Mouse (Mus musculus): Measurements from ENCODE around the gene Apbb1. TPM values are rescaled to one million over a fixed set of nuclear protein-coding genes. Genes with fewer than 3 reads are reported as not detected.

Gene Apbb1
- total and polyA plus RNA-seq, 2 experiments from 2014 or later = 306 to 570 TPM

DNA sequence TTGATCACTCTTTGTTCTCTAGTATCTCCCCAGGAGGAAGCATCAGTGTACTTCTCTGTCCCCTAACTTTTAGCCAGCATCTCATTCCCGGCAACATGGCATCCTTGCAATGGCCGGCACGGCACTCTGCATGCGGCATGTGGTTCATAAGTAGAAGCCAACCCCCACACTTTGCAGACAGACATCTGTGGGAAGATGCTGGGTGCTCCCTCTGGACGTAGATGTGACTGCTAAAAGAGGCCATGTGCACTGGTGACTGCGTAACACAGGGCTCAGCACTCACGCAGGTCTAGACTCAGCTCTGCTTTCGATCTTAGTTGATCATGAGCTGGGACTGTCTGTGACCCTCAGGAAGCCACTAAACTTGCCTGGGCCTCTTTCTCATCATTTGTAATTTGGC is 8.5 kb downstream of the Apbb1 start:
- H3K27me3 ChIP-seq (ENCODE audit: insufficient read depth, low read length) = no peaks in the 10 kb centered on the region
- WGBS = 83% methylated on average over 8 of the region's 8 CpGs
- peaks cover 35% of the 10 kb centered on the region for H3K4me1 ChIP-seq (ENCODE audit: insufficient read depth, low read length)
- no peak overlapping the region for H3K4me3 ChIP-seq (ENCODE audit: low read length)
- no peak overlapping the region for H3K9ac ChIP-seq (replicated peaks; ENCODE audit: low read length)
- no peak overlapping the region for H3K27ac ChIP-seq
- no peak for ATAC-seq
- no peak for TF ChIP-seq CTCF (IDR thresholded peaks at IDR 0.05; ENCODE audit: low read depth)
- H3K4me2 ChIP-seq (ENCODE audit: low read depth, low read length) = peak overlapping the region; percentile 5; the same call in 1 of the 2 replicates
- H3K36me3 ChIP-seq (ENCODE audit: insufficient read depth, low read length) = peaks cover 19% of the 10 kb centered on the region
- no peak for DNase-seq (ENCODE audit: low spot score)
- H3K9me3 ChIP-seq (ENCODE audit: low read length) = no peaks in the 10 kb centered on the region

DNA sequence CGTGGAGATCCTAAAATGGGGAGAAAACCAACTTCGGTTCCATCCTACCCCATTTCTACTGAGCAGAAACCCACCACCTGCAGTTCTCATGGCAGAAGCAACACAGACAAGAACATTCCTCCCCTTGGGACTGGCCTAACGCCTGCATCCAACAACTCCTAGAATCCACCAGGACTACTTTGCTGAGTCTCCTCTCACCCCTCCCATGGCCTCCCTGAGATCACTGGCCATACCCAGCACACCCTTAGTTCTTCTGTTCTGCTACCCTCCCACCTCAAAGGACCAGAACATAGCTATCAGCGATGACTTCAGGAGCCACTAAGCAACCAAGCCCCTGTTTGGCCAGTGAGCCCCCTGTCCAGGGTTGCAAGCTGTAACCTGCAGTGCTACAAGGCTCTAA is 10.7 kb downstream of the Apbb1 start:
- ATAC-seq (no peak), DNase-seq (ENCODE audit: low spot score) (no peak)
- Histone ChIP-seq H3K27me3 (ENCODE audit: insufficient read depth, low read length) (no peaks in the 10 kb centered on the region), H3K4me1 (ENCODE audit: insufficient read depth, low read length) (peaks cover 36% of the 10 kb centered on the region), H3K9ac (replicated peaks; ENCODE audit: low read length) (no peak overlapping the region), H3K4me3 (ENCODE audit: low read length) (no peak overlapping the region), H3K9me3 (ENCODE audit: low read length) (no peaks in the 10 kb centered on the region), H3K4me2 (ENCODE audit: low read depth, low read length) (peak overlapping the region; percentile 64), H3K27ac (peak overlapping the region; percentile 88), H3K36me3 (ENCODE audit: insufficient read depth, low read length) (peaks cover 37% of the 10 kb centered on the region)
- no peak for TF ChIP-seq CTCF (IDR thresholded peaks at IDR 0.05; ENCODE audit: low read depth)
- WGBS = 68% methylated on average over 4 of the region's 4 CpGs

DNA sequence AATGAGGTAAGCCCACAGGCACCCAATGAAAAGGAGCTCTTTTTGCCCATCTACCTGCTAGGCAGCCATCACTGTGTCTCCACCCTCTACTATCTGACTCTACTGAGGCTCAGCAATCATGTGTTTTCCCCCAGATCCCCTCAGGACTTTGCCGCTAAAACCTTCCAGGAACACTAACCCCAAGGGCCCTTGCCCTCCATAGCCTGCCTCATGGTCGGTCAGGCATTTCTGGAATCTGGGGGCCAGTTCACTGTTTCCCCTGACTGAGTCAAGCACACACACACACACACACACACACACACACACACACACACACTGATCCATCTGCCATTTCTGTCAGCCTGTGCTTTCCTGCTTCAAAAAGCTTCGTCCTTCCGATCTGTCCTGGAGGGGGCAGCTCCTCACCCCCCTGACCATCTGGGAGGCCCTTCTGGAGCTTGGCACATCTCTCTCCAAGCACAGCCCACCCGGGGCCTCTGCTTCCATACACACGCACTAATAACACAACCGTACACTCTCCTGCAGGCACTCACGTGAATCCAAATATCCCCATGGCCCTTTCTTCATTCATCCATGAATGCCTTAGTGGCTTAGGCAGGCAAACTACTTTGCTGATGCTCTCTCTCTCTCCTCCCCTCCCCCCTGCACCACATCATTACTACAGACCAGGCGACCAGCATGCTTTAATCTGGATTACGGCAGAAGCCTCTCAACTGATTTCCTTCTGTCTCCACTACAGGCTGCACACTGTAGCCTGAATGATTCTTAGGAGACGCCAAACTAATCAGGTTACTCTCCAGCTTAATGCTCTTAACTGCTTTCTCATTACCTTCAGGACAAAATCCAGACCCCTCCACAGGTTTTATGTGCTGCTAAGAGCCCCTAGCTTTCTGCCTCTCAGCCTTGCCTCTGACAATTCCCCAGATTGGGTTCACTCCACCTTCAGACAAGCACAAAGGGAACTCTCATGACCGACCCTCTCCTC is 11.6 kb downstream of the Apbb1 start:
- Histone ChIP-seq H3K4me2 (ENCODE audit: low read depth, low read length) (peak overlapping the region; percentile 64), H3K4me1 (ENCODE audit: insufficient read depth, low read length) (peaks cover 36% of the 10 kb centered on the region), H3K27ac (peak overlapping the region; percentile 88), H3K4me3 (ENCODE audit: low read length) (peak overlapping the region; percentile 27), H3K27me3 (ENCODE audit: insufficient read depth, low read length) (no peaks in the 10 kb centered on the region), H3K9me3 (ENCODE audit: low read length) (no peaks in the 10 kb centered on the region), H3K36me3 (ENCODE audit: insufficient read depth, low read length) (peaks cover 46% of the 10 kb centered on the region), H3K9ac (replicated peaks; ENCODE audit: low read length) (peak overlapping the region; percentile 56)
- TF ChIP-seq CTCF (IDR thresholded peaks at IDR 0.05; ENCODE audit: low read depth) = no peak
- WGBS = 7% methylated on average over 12 of the region's 12 CpGs
- ATAC-seq = peak; percentile 66
- DNase-seq (ENCODE audit: low spot score) = peak; percentile 76

DNA sequence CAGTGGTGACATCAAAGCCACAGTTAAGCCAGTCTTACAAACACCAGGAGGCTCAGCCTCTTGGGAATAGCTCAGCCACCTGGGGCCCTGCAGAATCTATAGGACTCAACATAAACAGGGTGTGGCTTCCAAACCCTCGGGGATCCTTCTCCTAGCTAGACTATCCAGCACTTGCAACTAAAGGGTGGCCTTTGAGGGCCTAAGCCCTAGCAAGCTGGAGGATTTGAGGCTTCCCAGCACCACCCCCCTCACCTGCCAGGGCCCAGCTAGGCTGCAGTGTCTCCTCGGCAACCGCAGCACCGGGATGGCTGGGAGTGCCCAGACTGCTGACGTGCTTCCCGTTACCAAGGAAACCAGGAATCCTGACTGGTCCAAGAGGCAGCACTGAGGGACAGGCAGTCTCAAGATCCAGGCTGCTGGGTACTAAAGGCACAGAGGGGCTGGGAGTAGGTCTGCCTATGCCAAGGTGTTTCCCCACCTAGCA is 12.4 kb downstream of the Apbb1 start:
- peak overlapping the region; percentile 56 for H3K9ac ChIP-seq (replicated peaks; ENCODE audit: low read length)
- H3K9me3 ChIP-seq (ENCODE audit: low read length) = no peaks in the 10 kb centered on the region
- 2% methylated on average over 6 of the region's 6 CpGs for WGBS
- peak; percentile 88 for ATAC-seq
- H3K27ac ChIP-seq = peak overlapping the region; percentile 88
- DNase-seq (ENCODE audit: low spot score) = peak; percentile 90
- H3K4me1 ChIP-seq (ENCODE audit: insufficient read depth, low read length) = peaks cover 36% of the 10 kb centered on the region
- H3K4me3 ChIP-seq (ENCODE audit: low read length) = peak overlapping the region; percentile 27
- H3K27me3 ChIP-seq (ENCODE audit: insufficient read depth, low read length) = no peaks in the 10 kb centered on the region
- H3K4me2 ChIP-seq (ENCODE audit: low read depth, low read length) = peak overlapping the region; percentile 64
- H3K36me3 ChIP-seq (ENCODE audit: insufficient read depth, low read length) = peaks cover 50% of the 10 kb centered on the region
- no peak for TF ChIP-seq CTCF (IDR thresholded peaks at IDR 0.05; ENCODE audit: low read depth)

DNA sequence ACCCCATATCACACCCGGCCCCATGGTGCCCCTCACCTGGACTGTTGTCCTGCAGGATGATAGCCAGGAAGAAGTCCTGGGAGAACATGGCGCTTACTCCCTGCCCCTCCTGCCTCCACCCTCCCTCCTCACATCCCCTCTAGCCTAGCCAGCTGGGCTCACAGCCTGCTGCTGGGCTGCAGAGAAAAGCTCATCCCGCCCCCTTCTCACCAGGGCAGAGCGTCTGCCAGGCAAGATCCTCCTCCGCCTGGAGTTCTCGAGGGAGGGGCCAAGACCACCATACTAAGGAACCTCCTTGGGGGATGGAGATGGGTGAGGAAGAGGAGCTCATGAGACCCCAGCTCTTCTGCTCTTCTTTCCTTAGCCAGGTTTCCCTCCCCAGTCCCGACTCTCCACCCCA is 12.9 kb downstream of the Apbb1 start:
- Histone ChIP-seq H3K9me3 (ENCODE audit: low read length) (no peaks in the 10 kb centered on the region), H3K9ac (replicated peaks; ENCODE audit: low read length) (peak overlapping the region; percentile 56), H3K4me3 (ENCODE audit: low read length) (peak overlapping the region; percentile 27), H3K27me3 (ENCODE audit: insufficient read depth, low read length) (no peaks in the 10 kb centered on the region), H3K36me3 (ENCODE audit: insufficient read depth, low read length) (peaks cover 52% of the 10 kb centered on the region), H3K4me1 (ENCODE audit: insufficient read depth, low read length) (peaks cover 36% of the 10 kb centered on the region), H3K27ac (peak overlapping the region; percentile 88), H3K4me2 (ENCODE audit: low read depth, low read length) (peak overlapping the region; percentile 64)
- DNase-seq (ENCODE audit: low spot score) (peak; percentile 77), ATAC-seq (peak; percentile 71)
- TF ChIP-seq CTCF (IDR thresholded peaks at IDR 0.05; ENCODE audit: low read depth) = no peak
- whole genome bisulfite sequencing = 7% methylated on average over 7 of the region's 7 CpGs

DNA sequence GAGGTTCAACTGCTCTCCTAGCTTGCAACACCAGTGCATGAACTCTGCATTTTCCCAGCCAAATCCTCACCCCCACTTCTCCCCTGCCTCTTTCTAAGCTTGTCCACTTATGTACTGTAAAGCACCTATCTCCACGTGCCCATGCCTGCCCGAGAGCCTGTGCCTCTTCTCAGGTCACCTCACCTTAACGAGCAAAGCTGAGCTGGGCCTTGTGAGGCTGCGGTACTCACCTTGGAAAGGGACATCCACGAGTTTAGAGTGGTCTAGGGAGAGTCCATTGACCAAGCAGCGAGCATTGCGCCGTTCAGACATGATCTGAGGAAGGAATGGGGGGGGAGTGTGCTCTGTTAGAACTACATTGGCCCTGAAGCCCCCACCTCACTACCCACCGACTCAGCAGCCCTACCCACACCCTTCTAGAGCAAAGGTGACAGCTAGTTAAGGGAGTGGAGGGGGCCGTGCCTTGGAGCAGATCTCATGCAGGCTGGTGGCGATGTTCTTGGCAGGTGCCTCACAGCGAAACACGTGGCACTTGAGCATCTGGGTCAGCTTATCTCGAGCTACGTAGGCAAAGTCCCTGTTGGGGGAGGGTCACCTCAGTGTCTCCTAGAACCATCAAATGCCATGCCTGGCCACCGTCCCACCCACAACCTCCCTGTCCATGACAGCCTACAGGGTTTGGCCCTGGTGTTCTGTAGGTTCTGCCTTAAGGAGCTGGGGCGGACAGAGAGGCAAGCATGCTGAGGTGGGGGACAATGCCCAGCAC is 16.2 kb downstream of the Apbb1 start:
- 83% methylated on average over 17 of the region's 17 CpGs for WGBS
- TF ChIP-seq CTCF (IDR thresholded peaks at IDR 0.05; ENCODE audit: low read depth) = no peak

More for the DNA sequence above, 16.2 kb downstream of the Apbb1 start:
- Histone ChIP-seq H3K36me3 (ENCODE audit: insufficient read depth, low read length) (peaks cover 51% of the 10 kb centered on the region), H3K9me3 (ENCODE audit: low read length) (no peaks in the 10 kb centered on the region), H3K9ac (replicated peaks; ENCODE audit: low read length) (no peak overlapping the region), H3K4me2 (ENCODE audit: low read depth, low read length) (no peak overlapping the region), H3K27me3 (ENCODE audit: insufficient read depth, low read length) (no peaks in the 10 kb centered on the region), H3K4me1 (ENCODE audit: insufficient read depth, low read length) (peaks cover 23% of the 10 kb centered on the region), H3K27ac (no peak overlapping the region), H3K4me3 (ENCODE audit: low read length) (no peak overlapping the region)
- DNase-seq (ENCODE audit: low spot score) (no peak), ATAC-seq (no peak)

Measured in hindbrain, postnatal 0 days (tissue).